Mouse (Mus musculus) lung, embryonic 15.5 days (tissue): Measurements from ENCODE around the gene Polr2a. TPM values are rescaled to one million over a fixed set of nuclear protein-coding genes. Genes with fewer than 3 reads are reported as not detected.
A peak's percentile ranks its signal among the peaks of the same experiment; 100 is the strongest.

Experiments
- ATAC-seq: fragments of 200-750 bp; cut with Nextera tagmentation; 2 replicates; pipeline ENCODE4 v1.8.0; 2017; ENCODE audit warnings: moderate number of reproducible peaks, borderline replicate concordance; ENCODE audit not compliant: low FRiP score, low TSS enrichment; ENCODE audit errors: extremely low read depth
- H3K27ac ChIP-seq: fragments of 300-500 bp; sonication (generic); 2 replicates; pipeline ENCODE4 v1.5.1; 2015; ENCODE audit warnings: moderate library complexity, mild to moderate bottlenecking, inconsistent platforms
- H3K27me3 ChIP-seq: fragments of 300-500 bp; sonication (generic); 2 replicates; pipeline ENCODE4 v1.6.1; 2015; ENCODE audit warnings: inconsistent platforms
- H3K36me3 ChIP-seq: fragments of 300-500 bp; sonication (generic); 2 replicates; pipeline ENCODE4 v1.6.1; 2015; ENCODE audit warnings: inconsistent platforms
- H3K4me1 ChIP-seq: fragments of 300-500 bp; sonication (generic); 2 replicates; pipeline ENCODE4 v1.6.1; 2015; ENCODE audit warnings: inconsistent platforms
- H3K4me2 ChIP-seq: fragments of 300-500 bp; sonication (generic); 2 replicates; pipeline ENCODE4 v1.6.1; 2015; ENCODE audit warnings: inconsistent platforms, mild to moderate bottlenecking, moderate library complexity
- H3K4me3 ChIP-seq: fragments of 300-500 bp; sonication (generic); 2 replicates; pipeline ENCODE4 v1.5.1; 2015; ENCODE audit warnings: mild to moderate bottlenecking, inconsistent platforms
- H3K9ac ChIP-seq: fragments of 300-500 bp; sonication (generic); 2 replicates; pipeline ENCODE4 v1.6.1; 2015; ENCODE audit warnings: inconsistent platforms
- H3K9me3 ChIP-seq: fragments of 300-500 bp; sonication (generic); 2 replicates; pipeline ENCODE4 v1.6.1; 2016; ENCODE audit warnings: inconsistent platforms
- WGBS: fragments of 180-500 bp; shearing (Covaris S2); methylation state at CpG from one replicate; pipeline ENCODE4 v1.1.7; 2015; 5-methylcytosine and 5-hydroxymethylcytosine counted together
- polyA plus RNA-seq: library from polyadenylated mRNA; unstranded; fragments of >200 nt; fragmentation: Nextera tagmentation; extraction: Ambion mirVana; gene quantifications from 2 replicates; pipeline ENCODE4 v1.2.1, GENCODE M21; 2015

Polr2a gene
- polyA plus RNA-seq, 1 experiment from 2014 or later, result 31.6 TPM

GRCm38 (mm10) chr11:69697396-69697795 lies 61.0 kb downstream of the Polr2a start:
- no peak for ATAC-seq
- Histone ChIP-seq H3K9me3 (no peaks in the 10 kb centered on the region), H3K27me3 (no peaks in the 10 kb centered on the region), H3K4me2 (no peak overlapping the region), H3K9ac (no peak overlapping the region), H3K4me3 (no peak overlapping the region), H3K4me1 (peaks cover 13% of the 10 kb centered on the region), H3K27ac (no peak overlapping the region), H3K36me3 (no peaks in the 10 kb centered on the region)
- WGBS, result 88% methylated on average over 3 of the region's 3 CpGs

GRCm38 (mm10) chr11:69695361-69696181 lies 62.9 kb downstream of the Polr2a start, which contains the start of the genes Tnfsf12 and Tnfsfm13:
Gene Tnfsf12 (minus strand): TSS chr11:69695849.
Gene Tnfsfm13 (minus strand): TSS chr11:69696098.
- 2% methylated on average over 31 of the region's 41 CpGs for WGBS
- H3K4me2 ChIP-seq, result peak within 1 kb of the TSS; percentile 91
- H3K9me3 ChIP-seq, result no peaks in the 10 kb centered on the region
- peak; percentile 86 for ATAC-seq
- no peaks in the 10 kb centered on the region for H3K27me3 ChIP-seq
- H3K4me3 ChIP-seq, result peak within 1 kb of the TSS; percentile 59
- H3K27ac ChIP-seq, result peak within 1 kb of the TSS; percentile 86
- peaks cover 13% of the 10 kb centered on the region for H3K4me1 ChIP-seq
- no peaks in the 10 kb centered on the region for H3K36me3 ChIP-seq
- H3K9ac ChIP-seq, result peak within 1 kb of the TSS; percentile 69

- H3K27me3 ChIP-seq, result no peaks in the 10 kb centered on the region
- ATAC-seq, result peak; percentile 15; the same call in 1 of the 2 replicates
- peak overlapping the region; percentile 86; the same call in 1 of the 2 replicates for H3K27ac ChIP-seq
- 14% methylated on average over 6 of the region's 6 CpGs for WGBS
- peak overlapping the region; percentile 69 for H3K9ac ChIP-seq
- no peaks in the 10 kb centered on the region for H3K36me3 ChIP-seq
- peak overlapping the region; percentile 59 for H3K4me3 ChIP-seq
- no peaks in the 10 kb centered on the region for H3K9me3 ChIP-seq
- peak overlapping the region; percentile 91 for H3K4me2 ChIP-seq
- H3K4me1 ChIP-seq, result peaks cover 13% of the 10 kb centered on the region
Observed at GRCm38 (mm10) chr11:69695046-69695360, 63.4 kb downstream of the Polr2a start.

GRCm38 (mm10) chr11:69693421-69693965 lies 64.9 kb downstream of the Polr2a start:
- Histone ChIP-seq H3K4me3 (no peak overlapping the region), H3K27ac (no peak overlapping the region), H3K9ac (no peak overlapping the region), H3K9me3 (no peaks in the 10 kb centered on the region), H3K4me2 (no peak overlapping the region), H3K4me1 (peaks cover 13% of the 10 kb centered on the region), H3K36me3 (no peaks in the 10 kb centered on the region), H3K27me3 (no peaks in the 10 kb centered on the region)
- no peak for ATAC-seq
- WGBS, result 58% methylated on average over 11 of the region's 11 CpGs

GRCm38 (mm10) chr11:69692863-69693262 lies 65.6 kb downstream of the Polr2a start:
- H3K4me2 ChIP-seq, result no peak overlapping the region
- H3K4me1 ChIP-seq, result peaks cover 13% of the 10 kb centered on the region
- H3K36me3 ChIP-seq, result no peaks in the 10 kb centered on the region
- WGBS, result 83% methylated on average over 6 of the region's 6 CpGs
- no peak for ATAC-seq
- H3K9me3 ChIP-seq, result no peaks in the 10 kb centered on the region
- H3K4me3 ChIP-seq, result no peak overlapping the region
- H3K9ac ChIP-seq, result no peak overlapping the region
- no peak overlapping the region for H3K27ac ChIP-seq
- H3K27me3 ChIP-seq, result no peaks in the 10 kb centered on the region

GRCm38 (mm10) chr11:69692196-69692811 lies 66.1 kb downstream of the Polr2a start:
- 71% methylated on average over 9 of the region's 9 CpGs for WGBS
- no peaks in the 10 kb centered on the region for H3K27me3 ChIP-seq
- H3K9me3 ChIP-seq, result no peaks in the 10 kb centered on the region
- H3K4me1 ChIP-seq, result peaks cover 13% of the 10 kb centered on the region
- no peaks in the 10 kb centered on the region for H3K36me3 ChIP-seq
- H3K9ac ChIP-seq, result no peak overlapping the region
- H3K27ac ChIP-seq, result no peak overlapping the region
- ATAC-seq, result no peak
- no peak overlapping the region for H3K4me3 ChIP-seq
- H3K4me2 ChIP-seq, result no peak overlapping the region

- WGBS, result 88% methylated on average over 1 of the region's 1 CpGs
- H3K36me3 ChIP-seq, result no peaks in the 10 kb centered on the region
- H3K27ac ChIP-seq, result no peak overlapping the region
- no peak overlapping the region for H3K4me2 ChIP-seq
- H3K9ac ChIP-seq, result no peak overlapping the region
- H3K27me3 ChIP-seq, result no peaks in the 10 kb centered on the region
- ATAC-seq, result no peak
- H3K9me3 ChIP-seq, result no peaks in the 10 kb centered on the region
- peaks cover 24% of the 10 kb centered on the region for H3K4me1 ChIP-seq
- no peak overlapping the region for H3K4me3 ChIP-seq
Observed at GRCm38 (mm10) chr11:69689891-69690290, 68.5 kb downstream of the Polr2a start.

GRCm38 (mm10) chr11:69687061-69687460 lies 71.4 kb downstream of the Polr2a start:
- Histone ChIP-seq H3K27ac (peak overlapping the region; percentile 93), H3K9me3 (no peaks in the 10 kb centered on the region), H3K9ac (peak overlapping the region; percentile 16; the same call in 1 of the 2 replicates), H3K27me3 (no peaks in the 10 kb centered on the region), H3K4me3 (no peak overlapping the region), H3K4me1 (peaks cover 39% of the 10 kb centered on the region), H3K36me3 (no peaks in the 10 kb centered on the region), H3K4me2 (peak overlapping the region; percentile 45; the same call in 1 of the 2 replicates)
- no peak for ATAC-seq
- 44% methylated on average over 5 of the region's 5 CpGs for WGBS

GRCm38 (mm10) chr11:69686377-69686776 lies 72.1 kb downstream of the Polr2a start:
- Histone ChIP-seq H3K9ac (0 out of 2 replicates have a peak overlapping the region, but pooled peaks have one; percentile 15), H3K27me3 (no peaks in the 10 kb centered on the region), H3K36me3 (no peaks in the 10 kb centered on the region), H3K4me3 (no peak overlapping the region), H3K4me2 (peak overlapping the region; percentile 45; the same call in 1 of the 2 replicates), H3K9me3 (no peaks in the 10 kb centered on the region), H3K4me1 (peaks cover 39% of the 10 kb centered on the region), H3K27ac (peak overlapping the region; percentile 93)
- WGBS, result 9% methylated on average over 4 of the region's 4 CpGs
- ATAC-seq, result no peak

- H3K27ac ChIP-seq, result peak within 1 kb of the TSS; percentile 93
- H3K4me1 ChIP-seq, result peaks cover 45% of the 10 kb centered on the region
- H3K9ac ChIP-seq, result peak within 1 kb of the TSS; percentile 36
- peak within 1 kb of the TSS; percentile 2; the same call in 1 of the 2 replicates for H3K4me3 ChIP-seq
- H3K36me3 ChIP-seq, result no peaks in the 10 kb centered on the region
- H3K4me2 ChIP-seq, result peak within 1 kb of the TSS; percentile 45
- WGBS, result 50% methylated on average over 10 of the region's 10 CpGs
- no peaks in the 10 kb centered on the region for H3K9me3 ChIP-seq
- no peaks in the 10 kb centered on the region for H3K27me3 ChIP-seq
- ATAC-seq, result peak; percentile 47; the same call in 1 of the 2 replicates
Observed at GRCm38 (mm10) chr11:69685526-69686148, 72.8 kb downstream of the Polr2a start, which contains the start of gene Tnfsf13. Gene Tnfsf13 (minus strand): TSS chr11:69685784.

GRCm38 (mm10) chr11:69684936-69685335 lies 73.5 kb downstream of the Polr2a start:
- Histone ChIP-seq H3K9me3 (no peaks in the 10 kb centered on the region), H3K4me1 (peaks cover 52% of the 10 kb centered on the region), H3K9ac (no peak overlapping the region), H3K4me2 (no peak overlapping the region), H3K36me3 (peaks cover 4% of the 10 kb centered on the region; the same call in 1 of the 2 replicates), H3K27me3 (no peaks in the 10 kb centered on the region), H3K27ac (peak overlapping the region; percentile 93), H3K4me3 (no peak overlapping the region)
- WGBS, result 82% methylated on average over 6 of the region's 6 CpGs
- no peak for ATAC-seq
